Mouse (Mus musculus) naive thymus-derived CD4-positive, alpha-beta T cell, adult 2 months (primary cell): ENCODE measurements around the gene Chst15.

Experiments
- DNase-seq: peaks from one replicate; pipeline ENCODE4 v3.0.0-alpha.2; 2011; ENCODE audit warnings: low read depth

Chst15 gene

DNA sequence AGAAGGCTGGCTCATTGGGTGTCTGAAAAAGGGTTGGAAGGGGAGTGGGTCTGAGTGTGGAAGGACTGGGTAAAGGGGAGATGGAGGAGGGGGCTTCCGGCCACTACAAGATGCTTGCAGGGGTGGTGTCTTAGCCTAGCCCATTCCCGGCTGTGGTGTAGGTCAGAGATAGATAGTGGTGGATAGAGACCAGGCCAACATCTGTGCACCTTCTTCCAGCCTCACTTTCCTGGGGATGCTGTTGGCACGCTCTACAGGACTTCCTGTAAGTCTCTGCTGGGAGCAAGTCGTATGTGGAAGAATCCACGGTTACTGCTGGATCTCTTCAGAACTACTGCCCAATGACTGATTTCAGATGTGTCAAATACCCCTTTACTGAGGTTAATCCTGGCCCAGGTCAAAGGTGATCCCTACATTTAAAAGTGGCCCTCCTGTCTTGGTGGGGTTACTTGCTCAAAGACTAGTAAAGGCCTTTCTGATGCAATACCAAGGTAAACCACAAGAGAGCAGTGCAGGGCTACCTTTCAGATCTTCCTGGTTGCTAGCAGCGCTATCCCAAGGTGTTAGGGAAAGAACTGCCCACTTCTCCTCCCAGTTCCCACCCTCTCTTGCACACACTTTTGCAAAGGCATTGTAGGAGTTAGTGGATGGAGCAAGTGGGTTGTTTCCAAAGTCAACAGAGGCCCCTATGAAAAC, 90.5 kb downstream of the Chst15 start:
- DNase-seq, result peak; percentile 87

- no peak for DNase-seq
These were observed 93.4 kb downstream of the Chst15 start for GRCm38 (mm10) chr7:132223452-132224141.

- no peak for DNase-seq
These were observed 103.0 kb downstream of the Chst15 start for GRCm38 (mm10) chr7:132214031-132214430.

GRCm38 (mm10) chr7:132213460-132213859, 103.6 kb downstream of the Chst15 start:
- DNase-seq, result no peak

DNA sequence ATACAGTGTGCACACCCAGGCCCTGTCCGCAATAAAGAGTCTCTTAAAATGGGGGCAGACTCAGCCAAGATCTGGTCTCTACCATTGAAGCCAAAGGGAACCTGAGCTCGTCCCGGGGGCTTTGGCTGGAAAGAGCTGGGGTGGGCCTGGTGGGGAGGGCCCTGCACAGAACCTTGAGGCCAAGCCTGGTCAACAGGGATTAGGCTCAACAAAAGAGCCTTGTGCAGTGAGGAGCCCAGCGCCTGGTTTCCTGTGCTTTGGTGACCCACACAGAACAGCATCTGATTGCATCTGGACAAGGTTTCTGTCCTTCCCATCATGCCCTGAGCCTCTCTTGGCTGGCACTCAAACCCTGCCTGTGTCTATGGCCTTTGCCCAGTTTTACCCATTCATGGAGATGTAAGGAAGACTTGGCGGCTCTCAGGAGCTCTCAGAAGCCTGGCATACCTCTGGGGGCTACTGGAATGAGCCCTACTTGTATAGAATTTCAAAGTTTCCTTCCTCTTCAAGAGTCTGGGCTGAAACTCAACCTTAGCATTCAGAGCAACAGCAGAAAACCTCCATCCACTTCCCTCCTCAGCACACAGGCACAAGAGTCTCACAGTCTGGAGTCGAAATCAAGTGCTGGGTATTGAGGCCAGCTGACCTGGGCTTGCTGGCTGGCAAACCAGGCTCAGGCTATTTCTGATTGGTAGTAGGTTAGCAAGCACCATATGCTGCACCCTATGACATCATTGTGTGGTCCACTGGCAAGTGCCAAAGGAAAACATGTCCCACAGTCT, 104.9 kb downstream of the Chst15 start:
- DNase-seq, result no peak

- DNase-seq, result no peak
These were observed 106.4 kb downstream of the Chst15 start for GRCm38 (mm10) chr7:132210616-132211015.

GRCm38 (mm10) chr7:132208946-132209651, 107.9 kb downstream of the Chst15 start:
- no peak for DNase-seq

GRCm38 (mm10) chr7:132204073-132204612, 112.9 kb downstream of the Chst15 start:
- no peak for DNase-seq

DNA sequence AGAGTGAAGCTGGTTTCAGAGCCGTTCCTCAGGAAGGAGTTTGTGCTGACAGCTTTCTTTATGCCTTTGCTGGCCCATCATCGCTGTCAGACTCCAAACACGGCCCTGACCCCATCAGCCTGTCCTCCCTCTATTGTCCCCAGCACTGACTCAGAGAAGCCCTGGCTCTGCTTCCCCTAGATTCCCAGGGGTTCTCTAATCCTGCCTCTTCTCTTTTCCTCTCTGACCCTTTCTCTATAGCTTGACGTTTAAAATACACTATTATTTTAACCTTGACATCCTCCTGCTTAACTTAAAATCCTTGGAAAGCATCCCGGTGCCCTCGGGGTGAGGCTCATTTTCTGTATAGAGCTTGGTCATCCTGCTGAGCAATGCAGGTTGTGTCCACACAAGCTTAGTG, 117.3 kb downstream of the Chst15 start:
- DNase-seq, result no peak

GRCm38 (mm10) chr7:132198806-132199205, 118.2 kb downstream of the Chst15 start:
- DNase-seq, result no peak

- no peak for DNase-seq
These were observed 119.1 kb downstream of the Chst15 start for GRCm38 (mm10) chr7:132197817-132198475.

DNA sequence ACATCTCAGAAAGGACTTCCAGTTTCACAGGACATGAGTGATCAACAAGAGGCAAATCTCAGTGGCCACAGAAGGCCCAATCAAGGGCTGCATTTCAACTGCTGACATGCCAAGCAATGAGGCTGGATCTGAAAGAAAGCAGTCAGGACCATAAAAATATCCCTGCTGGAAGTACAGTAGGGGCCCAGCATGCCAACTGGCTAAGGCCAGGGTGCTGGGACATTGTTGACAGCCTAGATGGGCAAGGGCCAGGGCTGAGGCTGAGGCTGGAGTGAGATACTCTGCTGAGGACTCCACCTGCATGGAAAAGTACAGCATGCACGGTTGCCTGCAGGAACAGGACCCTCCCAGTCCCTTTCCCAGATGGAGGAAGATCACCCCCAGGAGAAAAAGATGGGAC, 120.4 kb downstream of the Chst15 start:
- DNase-seq, result no peak

DNA sequence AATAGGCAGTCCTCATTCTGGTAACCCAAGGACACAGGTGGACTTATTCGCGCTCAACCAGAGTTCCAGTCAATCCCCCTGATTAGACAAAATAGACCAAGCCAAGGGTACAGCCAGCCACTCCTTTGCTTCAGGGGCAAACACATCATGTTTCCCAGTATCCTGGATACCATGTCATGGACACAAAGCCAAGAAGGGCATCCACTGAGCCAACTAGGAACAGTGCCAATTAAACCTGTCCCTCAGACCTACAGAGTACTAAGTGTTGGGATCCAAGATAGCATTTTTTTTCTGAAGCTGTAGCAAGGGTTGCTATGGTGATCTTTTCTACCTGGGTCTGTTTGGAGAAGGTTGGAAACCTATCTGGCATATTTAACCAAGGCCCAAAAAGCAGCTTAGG, 123.4 kb downstream of the Chst15 start:
- no peak for DNase-seq

DNA sequence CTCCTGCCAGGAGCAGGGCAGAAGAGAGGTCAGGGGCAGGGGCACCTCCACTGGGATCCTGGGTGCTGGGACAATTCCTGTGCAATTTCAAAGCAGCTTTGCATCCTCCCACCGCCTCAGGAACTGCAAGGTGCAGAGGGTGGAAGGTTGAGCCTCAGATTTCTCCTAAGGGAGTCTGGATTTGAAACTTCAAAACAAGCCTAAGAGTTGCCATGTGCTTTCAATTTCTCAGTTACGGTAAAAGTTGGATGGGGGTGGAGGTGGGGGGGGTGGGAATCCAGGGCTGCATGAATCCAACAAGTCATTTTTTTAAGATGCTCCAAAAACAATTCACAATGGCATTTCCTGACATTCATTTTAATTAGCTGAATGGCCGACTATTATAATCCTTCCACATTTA, 129.6 kb downstream of the Chst15 start:
- no peak for DNase-seq
